Mouse (Mus musculus) limb, embryonic 10.5 days (tissue): ENCODE measurements around the gene Smoc1. TPM values are rescaled to one million over a fixed set of nuclear protein-coding genes. Genes with fewer than 3 reads are reported as not detected.

Experiments used
- DNase-seq: peaks from one replicate; pipeline ENCODE4 v3.0.0-alpha.2; 2017; ENCODE audit warnings: low spot score
- H3K27ac ChIP-seq: fragments of 300-500 bp; sonication (generic); 2 replicates; pipeline ENCODE4 v1.5.1; 2016; ENCODE audit warnings: mild to moderate bottlenecking
- H3K27me3 ChIP-seq: fragments of 300-500 bp; sonication (generic); 2 replicates; pipeline ENCODE4 v1.6.1; 2016; ENCODE audit warnings: low read depth, mild to moderate bottlenecking; ENCODE audit not compliant: poor library complexity, severe bottlenecking
- H3K36me3 ChIP-seq: fragments of 300-500 bp; sonication (generic); 2 replicates; pipeline ENCODE4 v1.6.1; 2016; ENCODE audit warnings: mild to moderate bottlenecking, moderate library complexity
- H3K4me1 ChIP-seq: fragments of 300-500 bp; sonication (generic); 2 replicates; pipeline ENCODE4 v1.6.1; 2016
- H3K4me3 ChIP-seq: fragments of 300-500 bp; sonication (generic); 2 replicates; pipeline ENCODE4 v1.5.1; 2016; ENCODE audit warnings: mild to moderate bottlenecking, moderate library complexity
- H3K9me3 ChIP-seq: fragments of 300-500 bp; sonication (generic); replicated peaks from 2 replicates; pipeline ENCODE4 v1.6.1; 2016; ENCODE audit warnings: mild to moderate bottlenecking
- WGBS: fragments of 180-500 bp; shearing (Covaris S2); methylation state at CpG from one replicate; pipeline ENCODE4 v1.1.7; 2016; 5-methylcytosine and 5-hydroxymethylcytosine counted together
- polyA plus RNA-seq: library from polyadenylated mRNA; unstranded; fragments of >200 nt; fragmentation: Nextera tagmentation; extraction: Ambion mirVana; gene quantifications from 2 replicates; pipeline ENCODE4 v1.2.1, GENCODE M21; 2016

Gene Smoc1
- polyA plus RNA-seq, 1 experiment from 2014 or later, result 24.2 TPM

GRCm38 (mm10) chr12:81197468-81198075 lies 171.0 kb downstream of the Smoc1 start:
- Histone ChIP-seq H3K27me3 (peaks cover 10% of the 10 kb centered on the region; the same call in 1 of the 2 replicates), H3K36me3 (no peaks in the 10 kb centered on the region), H3K4me3 (no peak overlapping the region), H3K9me3 (no peaks in the 10 kb centered on the region), H3K4me1 (peaks cover 3% of the 10 kb centered on the region; the same call in 1 of the 2 replicates), H3K27ac (no peak overlapping the region)
- no peak for DNase-seq
- 82% methylated on average over 5 of the region's 5 CpGs for WGBS

GRCm38 (mm10) chr12:81199280-81199955 lies 172.8 kb downstream of the Smoc1 start:
- Histone ChIP-seq H3K4me1 (peaks cover 3% of the 10 kb centered on the region; the same call in 1 of the 2 replicates), H3K27ac (no peak overlapping the region), H3K36me3 (no peaks in the 10 kb centered on the region), H3K9me3 (no peaks in the 10 kb centered on the region), H3K4me3 (no peak overlapping the region), H3K27me3 (peaks cover 10% of the 10 kb centered on the region; the same call in 1 of the 2 replicates)
- DNase-seq, result peak; percentile 77
- WGBS, result 38% methylated on average over 23 of the region's 23 CpGs

DNA sequence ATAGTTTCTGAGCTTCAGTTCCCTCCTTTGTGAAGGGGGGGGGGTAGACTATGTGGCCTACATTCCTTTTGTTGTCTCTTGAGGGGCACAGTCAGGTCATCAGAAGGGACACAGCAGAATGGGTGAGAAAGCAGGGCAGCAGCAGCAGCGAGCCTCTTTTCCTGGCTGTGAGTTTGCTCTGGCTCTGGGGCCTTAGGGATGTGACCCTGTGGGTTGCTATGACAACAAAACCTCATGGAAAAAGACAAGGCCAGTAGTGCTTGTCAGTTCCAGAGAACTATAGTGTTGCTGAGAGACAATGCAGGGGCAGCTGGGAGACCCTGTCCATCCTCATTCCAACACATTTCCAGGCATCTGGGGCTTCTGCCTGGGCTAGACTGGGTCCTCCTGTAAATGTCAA lies 176.6 kb downstream of the Smoc1 start:
- no peak overlapping the region for H3K27ac ChIP-seq
- no peaks in the 10 kb centered on the region for H3K9me3 ChIP-seq
- WGBS, result 43% methylated on average over 1 of the region's 1 CpGs
- H3K36me3 ChIP-seq, result no peaks in the 10 kb centered on the region
- DNase-seq, result no peak
- H3K4me3 ChIP-seq, result no peak overlapping the region
- H3K27me3 ChIP-seq, result peaks cover 10% of the 10 kb centered on the region; the same call in 1 of the 2 replicates
- H3K4me1 ChIP-seq, result peaks cover 3% of the 10 kb centered on the region; the same call in 1 of the 2 replicates

DNA sequence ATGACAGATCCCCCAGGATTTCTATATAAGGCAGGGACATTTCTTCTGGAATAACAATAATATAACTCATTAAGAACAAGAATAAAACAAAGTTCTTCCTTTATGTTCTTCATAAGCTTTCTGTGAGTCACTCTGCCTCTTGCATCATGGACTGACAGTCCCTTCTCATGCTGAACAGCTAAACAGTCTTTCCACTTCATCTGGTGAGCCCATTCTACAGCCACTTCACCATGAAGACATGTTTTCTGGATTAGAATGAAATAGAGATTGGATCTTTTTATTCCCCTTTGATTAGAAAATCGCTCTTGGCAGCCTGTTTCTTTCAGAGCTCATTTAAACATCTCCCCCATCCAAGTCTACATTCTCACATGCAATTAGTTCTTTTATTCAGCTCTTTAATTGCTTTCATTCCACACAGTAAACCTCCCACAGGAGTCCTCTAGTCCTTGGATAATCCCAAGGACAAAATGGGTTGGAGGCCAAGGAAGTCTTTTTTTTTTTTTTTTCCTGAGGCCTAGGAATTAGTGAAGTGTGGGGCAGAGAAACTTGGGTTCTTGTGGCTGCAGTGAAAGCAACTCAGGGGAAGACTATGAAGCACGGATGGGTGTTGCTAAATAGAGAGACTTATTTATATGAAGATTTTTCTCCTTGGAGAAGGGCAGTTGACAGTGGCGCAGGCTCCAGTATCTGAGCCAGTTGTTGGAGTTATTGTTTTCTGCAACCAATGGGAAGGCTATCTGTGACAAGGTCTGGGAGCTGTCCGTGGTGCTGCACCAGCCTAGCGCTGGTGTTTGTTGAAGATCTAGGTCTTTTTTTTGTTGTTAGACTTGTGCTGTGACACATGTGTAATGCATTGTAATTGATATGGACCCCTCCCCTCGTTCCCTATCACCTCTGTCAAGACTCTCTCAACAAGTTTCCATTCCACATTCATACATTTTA lies 179.3 kb downstream of the Smoc1 start:
- Histone ChIP-seq H3K4me3 (no peak overlapping the region), H3K27ac (no peak overlapping the region), H3K9me3 (no peaks in the 10 kb centered on the region), H3K36me3 (no peaks in the 10 kb centered on the region), H3K4me1 (no peaks in the 10 kb centered on the region), H3K27me3 (no peaks in the 10 kb centered on the region)
- DNase-seq, result peak; percentile 85
- 24% methylated on average over 6 of the region's 6 CpGs for WGBS

DNA sequence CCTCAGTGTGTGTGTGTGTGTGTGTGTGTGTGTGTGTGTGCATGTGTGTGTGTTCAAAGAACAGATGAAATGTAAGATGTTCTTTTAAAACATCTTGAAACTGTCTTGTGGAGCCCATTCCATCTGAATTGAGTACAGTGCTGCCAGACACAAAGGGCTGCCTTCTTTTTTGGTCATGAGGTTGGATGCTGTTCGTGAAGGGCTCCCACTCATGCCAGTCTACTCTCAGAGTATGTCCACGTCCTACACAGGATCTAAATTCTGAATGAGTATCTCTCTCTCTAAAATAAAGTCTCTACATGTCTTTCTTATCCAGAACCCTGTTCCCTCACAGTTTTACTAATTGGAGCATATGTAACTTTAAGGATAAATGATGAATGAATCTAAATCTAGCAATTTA lies 182.0 kb downstream of the Smoc1 start:
- Histone ChIP-seq H3K9me3 (no peaks in the 10 kb centered on the region), H3K27ac (no peak overlapping the region), H3K27me3 (no peaks in the 10 kb centered on the region), H3K4me1 (no peaks in the 10 kb centered on the region), H3K36me3 (no peaks in the 10 kb centered on the region), H3K4me3 (no peak overlapping the region)
- no peak for DNase-seq
- WGBS, result 66% methylated on average over 2 of the region's 2 CpGs

DNA sequence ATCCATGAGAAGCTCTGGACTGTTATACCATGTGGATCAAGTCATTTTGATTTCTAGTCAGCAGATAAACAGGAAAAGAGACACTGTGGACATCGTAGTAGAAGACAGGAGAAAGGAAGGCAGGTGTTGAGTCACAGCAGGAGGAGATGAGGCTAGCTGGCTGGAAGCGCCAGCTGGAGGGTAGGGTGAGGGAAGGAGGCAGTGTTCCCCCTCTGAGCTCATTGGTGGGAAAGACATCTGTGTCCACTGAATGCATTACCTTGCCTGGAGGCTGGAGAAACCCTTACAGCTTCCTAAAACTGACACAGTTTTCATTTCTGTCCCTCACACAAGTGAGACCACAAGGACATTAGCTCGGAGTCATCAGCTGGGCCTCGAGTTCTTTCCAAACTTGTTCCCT lies 192.7 kb downstream of the Smoc1 start:
- DNase-seq, result no peak
- Histone ChIP-seq H3K4me3 (no peak overlapping the region), H3K36me3 (no peaks in the 10 kb centered on the region), H3K27me3 (no peaks in the 10 kb centered on the region), H3K9me3 (no peaks in the 10 kb centered on the region), H3K4me1 (no peaks in the 10 kb centered on the region), H3K27ac (no peak overlapping the region)
- 69% methylated on average over 4 of the region's 4 CpGs for WGBS

DNA sequence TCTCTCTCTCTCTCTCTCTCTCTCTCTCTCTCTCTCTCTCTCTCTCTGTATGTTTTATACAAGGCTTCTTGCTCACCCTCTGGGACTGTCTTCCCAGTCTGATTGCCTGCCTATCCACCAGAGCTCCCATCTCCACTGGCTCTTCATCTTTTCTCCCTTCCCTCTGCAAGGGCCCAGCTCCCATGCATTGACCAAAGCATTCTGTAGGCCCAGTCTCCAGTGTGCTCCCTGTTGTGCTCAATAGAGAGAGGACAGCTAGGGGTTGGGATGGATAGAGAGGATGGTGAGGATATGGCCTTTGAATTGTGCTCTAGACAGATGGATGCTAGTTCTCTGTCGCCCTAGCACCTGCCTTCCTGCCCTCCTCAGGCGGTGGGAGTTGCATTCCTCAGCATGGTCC lies 196.7 kb downstream of the Smoc1 start:
- 85% methylated on average over 2 of the region's 2 CpGs for WGBS
- Histone ChIP-seq H3K4me3 (no peak overlapping the region), H3K4me1 (peaks cover 4% of the 10 kb centered on the region; the same call in 1 of the 2 replicates), H3K9me3 (no peaks in the 10 kb centered on the region), H3K27ac (no peak overlapping the region), H3K36me3 (no peaks in the 10 kb centered on the region), H3K27me3 (no peaks in the 10 kb centered on the region)
- DNase-seq, result no peak

DNA sequence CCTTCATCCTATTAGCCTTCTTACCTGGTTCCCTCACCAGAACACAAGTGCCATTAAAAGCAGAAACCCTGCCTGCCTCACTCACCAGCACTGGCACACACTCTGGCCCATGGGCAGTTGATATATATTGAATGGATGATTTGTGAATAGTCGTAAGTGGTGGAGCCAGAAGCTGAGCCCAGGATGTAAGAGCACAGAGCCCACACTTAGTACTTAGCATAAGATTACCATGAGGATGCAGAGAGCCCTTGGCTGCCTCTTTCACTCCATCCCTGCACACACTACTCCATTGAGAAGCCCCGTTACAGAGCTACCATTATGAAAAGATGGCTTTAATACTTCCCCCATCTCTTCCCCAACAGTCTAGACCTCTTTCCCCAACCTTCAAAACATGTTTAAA lies 198.2 kb downstream of the Smoc1 start:
- H3K27ac ChIP-seq, result no peak overlapping the region
- no peak overlapping the region for H3K4me3 ChIP-seq
- no peaks in the 10 kb centered on the region for H3K36me3 ChIP-seq
- peaks cover 4% of the 10 kb centered on the region; the same call in 1 of the 2 replicates for H3K4me1 ChIP-seq
- no peak for DNase-seq
- WGBS, result 82% methylated on average over 2 of the region's 2 CpGs
- no peaks in the 10 kb centered on the region for H3K27me3 ChIP-seq
- H3K9me3 ChIP-seq, result no peaks in the 10 kb centered on the region

GRCm38 (mm10) chr12:81225966-81226577 lies 199.5 kb downstream of the Smoc1 start:
- 48% methylated on average over 6 of the region's 6 CpGs for WGBS
- H3K27ac ChIP-seq, result no peak overlapping the region
- no peak overlapping the region for H3K4me3 ChIP-seq
- H3K9me3 ChIP-seq, result no peaks in the 10 kb centered on the region
- no peaks in the 10 kb centered on the region for H3K27me3 ChIP-seq
- DNase-seq, result no peak
- peaks cover 4% of the 10 kb centered on the region; the same call in 1 of the 2 replicates for H3K4me1 ChIP-seq
- H3K36me3 ChIP-seq, result no peaks in the 10 kb centered on the region

GRCm38 (mm10) chr12:81226590-81226989 lies 200.0 kb downstream of the Smoc1 start:
- Histone ChIP-seq H3K27me3 (no peaks in the 10 kb centered on the region), H3K36me3 (no peaks in the 10 kb centered on the region), H3K4me3 (no peak overlapping the region), H3K27ac (no peak overlapping the region), H3K4me1 (peaks cover 4% of the 10 kb centered on the region; the same call in 1 of the 2 replicates), H3K9me3 (no peaks in the 10 kb centered on the region)
- 67% methylated on average over 3 of the region's 3 CpGs for WGBS
- no peak for DNase-seq

- Histone ChIP-seq H3K4me1 (peaks cover 4% of the 10 kb centered on the region; the same call in 1 of the 2 replicates), H3K9me3 (no peaks in the 10 kb centered on the region), H3K36me3 (no peaks in the 10 kb centered on the region), H3K4me3 (no peak overlapping the region), H3K27ac (no peak overlapping the region), H3K27me3 (no peaks in the 10 kb centered on the region)
- no peak for DNase-seq
- WGBS, result 79% methylated on average over 5 of the region's 5 CpGs
Measured at GRCm38 (mm10) chr12:81227767-81228460, 201.3 kb downstream of the Smoc1 start.

DNA sequence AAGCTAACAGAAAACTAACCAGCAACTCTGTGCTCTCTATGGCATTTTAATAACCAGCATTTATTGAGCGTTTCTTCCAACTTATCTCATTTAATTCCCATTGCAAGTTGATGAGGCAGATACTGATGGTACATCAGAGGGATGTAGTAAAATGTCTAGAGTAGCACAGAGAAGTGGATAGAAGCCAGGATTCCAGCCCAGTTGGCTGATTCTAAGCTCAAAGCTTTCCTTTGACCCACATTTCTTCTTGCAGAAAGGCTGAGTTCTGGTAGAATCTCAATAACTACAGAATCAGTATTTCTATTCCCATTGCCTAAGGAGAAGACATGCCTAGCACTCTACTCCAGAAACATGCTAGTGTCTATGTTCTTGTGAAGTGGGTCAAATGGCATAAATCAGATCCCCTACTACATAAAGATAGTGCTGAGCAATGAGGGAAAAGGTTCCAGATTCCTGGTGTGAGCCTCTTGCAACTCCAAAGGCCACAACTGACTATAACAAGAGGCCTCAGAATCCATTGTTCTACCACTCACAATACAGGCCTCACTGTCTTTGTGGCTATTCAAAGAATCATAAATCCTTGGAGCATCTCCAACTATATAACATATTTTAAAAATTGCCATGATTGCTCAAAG lies 207.3 kb downstream of the Smoc1 start:
- no peaks in the 10 kb centered on the region for H3K27me3 ChIP-seq
- H3K9me3 ChIP-seq, result no peaks in the 10 kb centered on the region
- H3K27ac ChIP-seq, result no peak overlapping the region
- H3K4me1 ChIP-seq, result no peaks in the 10 kb centered on the region
- H3K4me3 ChIP-seq, result no peak overlapping the region
- WGBS, result 86% methylated on average over 1 of the region's 1 CpGs
- no peak for DNase-seq
- no peaks in the 10 kb centered on the region for H3K36me3 ChIP-seq
